Mouse (Mus musculus) testis, adult 2 months (tissue): ENCODE data around the gene Cdk1.

Experiments
- CTCF ChIP-seq: fragments of 200-500 bp; IDR thresholded peaks from 2 replicates; pipeline ENCODE4 v1.5.1; 2012; ENCODE audit warnings: low read depth, mild to moderate bottlenecking, inconsistent platforms, low read length, moderate library complexity; ENCODE audit not compliant: control insufficient read depth, insufficient read depth, insufficient replicate concordance
- POLR2A ChIP-seq: fragments of 200-500 bp; IDR thresholded peaks from 2 replicates; pipeline ENCODE4 v1.6.1; 2012; ENCODE audit warnings: low read depth, mild to moderate bottlenecking, inconsistent platforms, low read length, moderate library complexity; ENCODE audit not compliant: control insufficient read depth

GRCm38 (mm10) chr10:69295919-69296318 lies 56.8 kb downstream of the Cdk1 start:
- TF ChIP-seq CTCF (no peak), POLR2A (no peak)
